Mouse (Mus musculus): ENCODE measurements at regions not wholly inside any gene's neighbourhood (a gene's known extent, or its start where the extent isn't known, plus 50 kb on each side); places are given as distances from the start of the nearest gene placed in this dataset.

DNA sequence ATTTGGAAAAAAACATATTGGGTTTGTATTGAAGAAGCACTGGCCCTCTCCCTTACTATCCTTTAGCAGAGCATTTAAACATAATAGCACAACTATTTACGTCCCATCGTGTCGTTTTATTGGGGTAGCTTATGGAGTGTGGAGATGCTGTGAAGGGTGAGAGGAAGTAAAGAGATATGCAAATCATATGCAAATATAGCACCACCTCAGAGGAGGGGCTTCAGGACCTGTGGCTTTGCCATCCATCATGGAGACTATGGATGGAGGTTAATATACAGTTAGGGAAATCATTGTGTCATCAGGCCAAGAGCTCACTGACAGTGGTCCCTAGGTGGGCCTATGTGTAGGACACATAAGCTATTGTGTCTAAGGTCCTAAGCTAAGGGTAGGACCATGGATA is 178.2 kb downstream of the Tle3 start:
- TF ChIP-seq CTCF (IDR thresholded peaks at IDR 0.05; ENCODE audit: low read depth, low read length) (no peak), TAL1 (conservative IDR thresholded peaks at IDR 0.05; ENCODE audit: low read depth, low read length) (no peak), GATA1 (IDR thresholded peaks at IDR 0.05; ENCODE audit: borderline replicate concordance, low read length) (no peak), POLR2AphosphoS5 (IDR thresholded peaks at IDR 0.05; ENCODE audit: insufficient replicate concordance, low read depth, low read length) (no peak)

All from G1E (cell line).